Mouse (Mus musculus) gonadal fat pad, adult 2 months (tissue): ENCODE data around the gene Zfyve26. TPM values are rescaled to one million over a fixed set of nuclear protein-coding genes. Genes with fewer than 3 reads are reported as not detected.
"Not testable (repeated sequence)": the region's sequence is repeated elsewhere in the genome, so short reads cannot be mapped to it uniquely, and the experiment has no call there.

Experiments
- DNase-seq: peaks from one replicate; pipeline ENCODE4 v3.0.0-alpha.2; 2012; ENCODE audit warnings: low read depth
- polyA plus RNA-seq: library from polyadenylated mRNA; depleted of rRNA; stranded (reverse); fragments of >200 nt; gene quantifications from 2 replicates; pipeline ENCODE4 v1.2.3, GENCODE M21; 2012

Zfyve26 gene
- polyA plus RNA-seq, 1 experiment: 30.5 TPM

- no peak for DNase-seq
Measured at GRCm38 (mm10) chr12:79261035-79261434, 35.1 kb downstream of the Zfyve26 start.

- no peak for DNase-seq
Measured at GRCm38 (mm10) chr12:79260154-79260553, 36.0 kb downstream of the Zfyve26 start.

GRCm38 (mm10) chr12:79254975-79255374 is 41.1 kb downstream of the Zfyve26 start:
- peak; percentile 31 for DNase-seq

- no peak for DNase-seq
Measured at GRCm38 (mm10) chr12:79253294-79254053, 42.6 kb downstream of the Zfyve26 start.

GRCm38 (mm10) chr12:79248110-79248509 is 48.0 kb downstream of the Zfyve26 start:
- no peak for DNase-seq

GRCm38 (mm10) chr12:79242921-79243320 is 53.2 kb downstream of the Zfyve26 start:
- no peak for DNase-seq

- no peak for DNase-seq
Measured at GRCm38 (mm10) chr12:79241985-79242384, 54.1 kb downstream of the Zfyve26 start.

GRCm38 (mm10) chr12:79235485-79236080 is 60.5 kb downstream of the Zfyve26 start:
- DNase-seq: peak; percentile 36

- no peak for DNase-seq
Measured at GRCm38 (mm10) chr12:79217511-79217910, 78.6 kb downstream of the Zfyve26 start.

- no peak for DNase-seq
Measured at GRCm38 (mm10) chr12:79211447-79211846, 84.7 kb downstream of the Zfyve26 start.

GRCm38 (mm10) chr12:79208703-79209464 is 87.2 kb downstream of the Zfyve26 start, which contains the start of gene Rdh12:
TSS of gene Rdh12 (plus strand) at chr12:79208914.
- no peak for DNase-seq

- no peak for DNase-seq
Measured at GRCm38 (mm10) chr12:79201882-79202281, 94.2 kb downstream of the Zfyve26 start.

- DNase-seq: no peak
Measured at GRCm38 (mm10) chr12:79197105-79197504, 99.0 kb downstream of the Zfyve26 start.

GRCm38 (mm10) chr12:79193441-79193840 is 102.7 kb downstream of the Zfyve26 start:
- DNase-seq: no peak

GRCm38 (mm10) chr12:79192193-79192592 is 103.9 kb downstream of the Zfyve26 start, which contains the start of gene Rdh11:
TSS of gene Rdh11 (minus strand) at chr12:79192293.
- DNase-seq: no peak

GRCm38 (mm10) chr12:79191701-79192100 is 104.4 kb downstream of the Zfyve26 start:
- no peak for DNase-seq

- DNase-seq: peak; percentile 78
Measured at GRCm38 (mm10) chr12:79190931-79191673, 105.0 kb downstream of the Zfyve26 start.

GRCm38 (mm10) chr12:79185160-79185559 is 110.9 kb downstream of the Zfyve26 start:
- not testable (repeated sequence) for DNase-seq
